Mouse (Mus musculus): Measurements from ENCODE around the gene Prdm11.

Gene Prdm11

GRCm38 (mm10) chr2:92967032-92967838 lies 78.7 kb downstream of the Prdm11 start:
- in situ Hi-C loops (cut with MseI, MboI) = no loop called here

- in situ Hi-C loops (cut with MseI, MboI) = no loop called here
These were observed 79.7 kb downstream of the Prdm11 start for GRCm38 (mm10) chr2:92966257-92966656.

GRCm38 (mm10) chr2:92964345-92964744 lies 81.6 kb downstream of the Prdm11 start:
- in situ Hi-C loops (cut with MseI, MboI) = no loop called here

- in situ Hi-C loops (cut with MseI, MboI) = loop anchor here in 1 of 2 experiments (5.0 kb wide), 1 partner anchor 46 kb away; no protein-coding TSS in a partner anchor
These were observed 87.3 kb downstream of the Prdm11 start for GRCm38 (mm10) chr2:92958640-92959039.

- in situ Hi-C loops (cut with MseI, MboI) = loop anchor here in 1 of 2 experiments (5.0 kb wide), 1 partner anchor 45 kb away; no protein-coding TSS in a partner anchor
These were observed 89.0 kb downstream of the Prdm11 start for GRCm38 (mm10) chr2:92956943-92957342.

- in situ Hi-C loops (cut with MseI, MboI) = loop anchor here (5.0 kb wide), 2 partner anchors 42 to 47 kb away; no protein-coding TSS in a partner anchor
These were observed 91.4 kb downstream of the Prdm11 start for GRCm38 (mm10) chr2:92954404-92955114.

- in situ Hi-C loops (cut with MseI, MboI) = loop anchor here in 1 of 2 experiments (5.0 kb wide), 1 partner anchor 46 kb away; no protein-coding TSS in a partner anchor
These were observed 92.5 kb downstream of the Prdm11 start for GRCm38 (mm10) chr2:92953450-92953849.

GRCm38 (mm10) chr2:92949518-92949917 lies 96.4 kb downstream of the Prdm11 start:
- in situ Hi-C loops (cut with MseI, MboI) = no loop called here

- in situ Hi-C loops (cut with MseI, MboI) = no loop called here
These were observed 97.2 kb downstream of the Prdm11 start for GRCm38 (mm10) chr2:92948699-92949300.

- in situ Hi-C loops (cut with MseI, MboI) = no loop called here
These were observed 97.8 kb downstream of the Prdm11 start for GRCm38 (mm10) chr2:92947981-92948698.

GRCm38 (mm10) chr2:92945824-92946598 lies 100.0 kb downstream of the Prdm11 start:
- in situ Hi-C loops (cut with MseI, MboI) = no loop called here

- in situ Hi-C loops (cut with MseI, MboI) = no loop called here
These were observed 100.7 kb downstream of the Prdm11 start for GRCm38 (mm10) chr2:92945125-92945746.

- in situ Hi-C loops (cut with MseI, MboI) = no loop called here
These were observed 101.6 kb downstream of the Prdm11 start for GRCm38 (mm10) chr2:92944356-92944755.

GRCm38 (mm10) chr2:92943406-92943805 lies 102.6 kb downstream of the Prdm11 start:
- in situ Hi-C loops (cut with MseI, MboI) = no loop called here

- in situ Hi-C loops (cut with MseI, MboI) = no loop called here
These were observed 104.5 kb downstream of the Prdm11 start for GRCm38 (mm10) chr2:92941463-92941862.

GRCm38 (mm10) chr2:92940963-92941362 lies 105.0 kb downstream of the Prdm11 start:
- in situ Hi-C loops (cut with MseI, MboI) = no loop called here

- in situ Hi-C loops (cut with MseI, MboI) = no loop called here
These were observed 107.1 kb downstream of the Prdm11 start for GRCm38 (mm10) chr2:92938827-92939226.

- in situ Hi-C loops (cut with MseI, MboI) = no loop called here
These were observed 107.9 kb downstream of the Prdm11 start for GRCm38 (mm10) chr2:92938063-92938462.

GRCm38 (mm10) chr2:92935483-92935882 lies 110.5 kb downstream of the Prdm11 start:
- in situ Hi-C loops (cut with MseI, MboI) = no loop called here

- in situ Hi-C loops (cut with MseI, MboI) = no loop called here
These were observed 111.5 kb downstream of the Prdm11 start for GRCm38 (mm10) chr2:92934312-92934982.
